Mouse (Mus musculus) kidney, postnatal 0 days (tissue): Measurements from ENCODE around the gene Dclre1a. TPM values are rescaled to one million over a fixed set of nuclear protein-coding genes. Genes with fewer than 3 reads are reported as not detected.

Experiments
- ATAC-seq: fragments of 200-750 bp; cut with Nextera tagmentation; replicated peaks from 2 replicates; pipeline ENCODE4 v1.8.0; 2017; ENCODE audit warnings: low read depth, moderate number of reproducible peaks, moderate TSS enrichment, moderate library complexity; ENCODE audit not compliant: low FRiP score
- DNase-seq: peaks from one replicate; pipeline ENCODE4 v3.0.0-alpha.2; 2016; ENCODE audit warnings: low spot score
- H3K27ac ChIP-seq: fragments of 300-500 bp; sonication (generic); 2 replicates; pipeline ENCODE4 v1.5.1; 2014; ENCODE audit warnings: mild to moderate bottlenecking
- H3K27me3 ChIP-seq: fragments of 300-500 bp; sonication (generic); 2 replicates; pipeline ENCODE4 v1.6.1; 2014; ENCODE audit warnings: low read length, mixed read lengths; ENCODE audit not compliant: insufficient read depth
- H3K36me3 ChIP-seq: fragments of 300-500 bp; sonication (generic); 2 replicates; pipeline ENCODE4 v1.6.1; 2014; ENCODE audit warnings: low read length, mixed read lengths; ENCODE audit not compliant: insufficient read depth
- H3K4me1 ChIP-seq: fragments of 300-500 bp; sonication (generic); replicated peaks from 2 replicates; pipeline ENCODE4 v1.6.1; 2014; ENCODE audit warnings: antibody characterized with exemption, low read length, mixed read lengths; ENCODE audit not compliant: insufficient read depth
- H3K4me2 ChIP-seq: fragments of 300-500 bp; sonication (generic); 2 replicates; pipeline ENCODE4 v1.6.1; 2014; ENCODE audit warnings: mild to moderate bottlenecking, low read length, moderate library complexity, mixed read lengths
- H3K4me3 ChIP-seq: fragments of 300-500 bp; sonication (generic); replicated peaks from 2 replicates; pipeline ENCODE4 v1.5.1; 2014; ENCODE audit warnings: low read depth, low read length
- H3K9ac ChIP-seq: fragments of 300-500 bp; sonication (generic); 2 replicates; pipeline ENCODE4 v1.6.1; 2014; ENCODE audit warnings: low read depth, low read length
- H3K9me3 ChIP-seq: fragments of 300-500 bp; sonication (generic); replicated peaks from 2 replicates; pipeline ENCODE4 v1.6.1; 2016; ENCODE audit warnings: low read length, inconsistent platforms, mixed read lengths
- CTCF ChIP-seq: IDR thresholded peaks from 2 replicates; pipeline ENCODE4 v1.5.1; 2016; ENCODE audit warnings: antibody characterized with exemption, low read depth, mild to moderate bottlenecking, moderate library complexity
- WGBS: fragments of 180-500 bp; shearing (Covaris S2); extraction: QIAGEN DNeasy Blood & Tissue Kit; methylation state at CpG from one replicate; pipeline ENCODE4 v1.1.7; 2014; 5-methylcytosine and 5-hydroxymethylcytosine counted together
- polyA plus RNA-seq: library from polyadenylated mRNA; unstranded; fragments of >200 nt; fragmentation: Nextera tagmentation; extraction: Ambion mirVana; gene quantifications from 2 replicates; pipeline ENCODE4 v1.2.1, GENCODE M21; 2015

Dclre1a gene
- polyA plus RNA-seq, 1 experiment from 2014 or later: 17.1 TPM

DNA sequence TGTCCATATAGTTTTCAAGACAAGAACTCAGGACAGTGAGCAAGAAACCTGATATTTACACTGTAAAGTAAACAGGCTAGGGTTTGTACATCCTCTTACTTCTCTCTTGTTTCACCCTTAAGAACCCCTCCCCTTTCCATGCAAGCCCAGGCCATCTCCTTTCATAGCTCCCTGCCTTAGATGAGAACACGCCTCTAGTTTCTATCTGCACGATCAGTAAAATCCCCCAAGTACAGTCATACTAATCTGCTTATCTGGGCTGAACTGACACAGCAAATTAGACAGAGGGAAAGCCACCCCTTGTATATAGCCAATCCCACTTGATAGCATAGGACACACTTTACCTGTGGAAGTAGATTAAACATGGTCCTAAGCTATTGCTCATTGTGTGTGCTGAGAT, 23.2 kb upstream of the Dclre1a start:
- TF ChIP-seq CTCF: no peak
- Histone ChIP-seq H3K4me2 (no peak overlapping the region), H3K4me1 (no peaks in the 10 kb centered on the region), H3K9ac (no peak overlapping the region), H3K9me3 (no peaks in the 10 kb centered on the region), H3K36me3 (peaks cover 4% of the 10 kb centered on the region), H3K27ac (no peak overlapping the region), H3K4me3 (no peak overlapping the region), H3K27me3 (no peaks in the 10 kb centered on the region)
- DNase-seq (no peak), ATAC-seq (no peak)
- 84% methylated on average over 2 of the region's 2 CpGs for WGBS

DNA sequence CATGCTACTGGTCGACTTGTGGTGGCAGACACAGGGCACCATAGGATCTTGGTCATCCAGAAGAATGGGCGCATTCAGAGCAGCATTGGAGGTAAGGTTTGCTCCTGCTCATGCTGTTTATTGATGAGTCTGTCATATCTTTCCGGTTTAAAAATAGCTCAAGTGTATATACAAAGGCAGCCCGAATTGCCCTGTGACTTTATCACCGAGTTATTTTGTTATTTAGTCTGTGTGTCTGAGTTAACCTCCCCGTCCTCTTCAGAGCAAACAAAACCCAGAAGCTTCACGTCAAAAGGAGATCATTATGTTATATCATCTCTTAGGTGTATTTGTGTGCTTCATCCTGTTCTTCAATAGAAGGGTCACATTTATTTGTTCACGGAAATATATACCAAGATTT, 22.8 kb upstream of the Dclre1a start:
- no peak overlapping the region for H3K9ac ChIP-seq
- H3K9me3 ChIP-seq: no peaks in the 10 kb centered on the region
- 82% methylated on average over 8 of the region's 8 CpGs for WGBS
- H3K4me1 ChIP-seq: no peaks in the 10 kb centered on the region
- H3K4me3 ChIP-seq: no peak overlapping the region
- no peak for ATAC-seq
- DNase-seq: no peak
- no peak overlapping the region for H3K27ac ChIP-seq
- H3K36me3 ChIP-seq: peaks cover 4% of the 10 kb centered on the region
- no peak overlapping the region for H3K4me2 ChIP-seq
- H3K27me3 ChIP-seq: no peaks in the 10 kb centered on the region
- TF ChIP-seq CTCF: no peak

DNA sequence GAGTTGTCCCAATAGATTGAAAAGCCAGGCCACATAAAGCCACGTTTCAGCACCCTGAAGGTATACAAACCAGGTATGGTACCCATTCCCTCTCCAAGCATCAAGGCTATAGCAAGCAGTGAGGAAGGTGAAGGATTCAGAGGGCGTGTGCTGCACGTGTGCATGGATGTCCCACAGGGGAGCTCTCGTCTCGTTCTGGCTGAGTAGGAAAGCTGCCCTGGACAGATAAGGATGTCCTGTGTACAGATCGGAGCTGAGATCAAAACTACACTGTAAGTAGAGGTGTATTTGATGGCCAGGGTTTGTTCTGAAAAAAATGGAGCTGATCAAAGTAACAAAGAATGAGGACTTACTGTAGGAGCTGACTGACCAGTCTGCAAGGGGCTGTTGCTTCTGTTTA, 18.9 kb upstream of the Dclre1a start:
- TF ChIP-seq CTCF: no peak
- H3K9ac ChIP-seq: no peak overlapping the region
- no peak overlapping the region for H3K27ac ChIP-seq
- H3K9me3 ChIP-seq: no peaks in the 10 kb centered on the region
- no peaks in the 10 kb centered on the region for H3K4me1 ChIP-seq
- no peak overlapping the region for H3K4me2 ChIP-seq
- H3K4me3 ChIP-seq: no peak overlapping the region
- no peak for ATAC-seq
- peaks cover 4% of the 10 kb centered on the region for H3K36me3 ChIP-seq
- 90% methylated on average over 6 of the region's 6 CpGs for WGBS
- H3K27me3 ChIP-seq: no peaks in the 10 kb centered on the region
- no peak for DNase-seq

- Histone ChIP-seq H3K4me2 (no peak overlapping the region), H3K36me3 (peaks cover under 1% of the 10 kb centered on the region; the same call in 1 of the 2 replicates), H3K27me3 (no peaks in the 10 kb centered on the region), H3K4me1 (no peaks in the 10 kb centered on the region), H3K9me3 (no peaks in the 10 kb centered on the region), H3K9ac (no peak overlapping the region), H3K4me3 (no peak overlapping the region), H3K27ac (no peak overlapping the region)
- WGBS: 83% methylated on average over 4 of the region's 4 CpGs
- ATAC-seq (no peak), DNase-seq (peak; percentile 77)
- TF ChIP-seq CTCF: peak; percentile 83
These were observed 18.0 kb upstream of the Dclre1a start for GRCm38 (mm10) chr19:56566041-56566440.

DNA sequence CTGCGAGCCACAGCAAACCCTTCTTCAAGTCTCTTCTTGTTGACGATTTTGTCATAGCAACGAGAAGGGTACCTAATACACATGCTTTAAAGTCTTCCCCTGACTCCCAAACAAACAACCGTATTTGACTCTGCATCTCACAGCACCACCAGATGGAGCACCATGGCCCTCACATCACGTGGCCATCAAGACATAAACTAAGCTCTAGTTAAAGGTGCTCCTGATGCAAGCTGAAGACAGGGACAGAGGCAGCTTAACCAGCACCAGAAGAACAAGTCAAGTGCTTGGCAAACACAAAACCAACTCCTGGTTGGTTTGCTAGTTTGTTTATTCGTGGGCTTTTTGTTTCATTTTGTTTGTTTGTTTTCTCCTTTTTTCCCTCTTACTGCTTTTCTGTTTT, 17.3 kb upstream of the Dclre1a start:
- Histone ChIP-seq H3K4me3 (no peak overlapping the region), H3K4me1 (no peaks in the 10 kb centered on the region), H3K9me3 (no peaks in the 10 kb centered on the region), H3K9ac (no peak overlapping the region), H3K36me3 (no peaks in the 10 kb centered on the region), H3K27ac (no peak overlapping the region), H3K4me2 (no peak overlapping the region), H3K27me3 (no peaks in the 10 kb centered on the region)
- 63% methylated on average over 6 of the region's 6 CpGs for WGBS
- no peak for ATAC-seq
- peak; percentile 40 for DNase-seq
- TF ChIP-seq CTCF: peak; percentile 67

GRCm38 (mm10) chr19:56563469-56563868, 15.4 kb upstream of the Dclre1a start:
- H3K4me3 ChIP-seq: no peak overlapping the region
- no peak for TF ChIP-seq CTCF
- no peak for DNase-seq
- no peak overlapping the region for H3K9ac ChIP-seq
- no peaks in the 10 kb centered on the region for H3K4me1 ChIP-seq
- no peak for ATAC-seq
- WGBS: 85% methylated on average over 3 of the region's 3 CpGs
- no peak overlapping the region for H3K27ac ChIP-seq
- H3K36me3 ChIP-seq: no peaks in the 10 kb centered on the region
- no peaks in the 10 kb centered on the region for H3K9me3 ChIP-seq
- no peak overlapping the region for H3K4me2 ChIP-seq
- H3K27me3 ChIP-seq: no peaks in the 10 kb centered on the region

DNA sequence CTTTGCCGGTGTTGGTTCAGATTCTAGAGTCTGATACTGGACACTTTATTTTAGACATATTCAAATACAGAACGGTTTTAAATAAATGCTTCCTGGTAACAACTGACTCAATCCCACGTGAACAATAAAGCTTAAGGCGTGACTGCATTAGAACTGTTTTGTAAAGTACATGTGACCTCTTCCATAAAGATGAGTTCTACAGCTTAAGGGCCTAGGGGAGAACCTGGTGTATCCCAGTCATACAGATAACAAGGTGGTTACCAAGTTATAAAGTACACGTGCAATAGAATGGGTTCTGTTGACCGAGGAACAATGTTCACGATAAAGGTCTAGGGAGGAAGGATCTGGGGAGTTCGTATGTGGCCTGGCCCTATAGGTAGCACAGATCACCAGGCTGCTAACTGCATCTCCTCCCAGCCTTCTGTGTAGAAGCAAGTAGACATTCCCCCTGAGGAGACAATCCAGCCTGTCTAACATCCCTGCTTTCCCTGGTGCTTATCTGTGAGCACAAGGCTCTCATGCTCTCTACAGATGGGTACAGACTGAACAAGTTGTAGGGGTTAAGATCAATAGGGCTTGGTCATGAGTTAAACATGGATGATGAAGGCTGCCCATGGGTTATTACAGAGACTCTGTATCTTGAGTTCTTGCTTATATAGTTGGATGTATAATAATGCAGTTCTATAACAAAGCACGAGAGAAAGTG, 14.6 kb upstream of the Dclre1a start:
- 90% methylated on average over 9 of the region's 9 CpGs for WGBS

More for the DNA sequence above, 14.6 kb upstream of the Dclre1a start:
- no peaks in the 10 kb centered on the region for H3K36me3 ChIP-seq
- H3K27ac ChIP-seq: no peak overlapping the region
- DNase-seq (no peak), ATAC-seq (no peak)
- H3K27me3 ChIP-seq: no peaks in the 10 kb centered on the region
- TF ChIP-seq CTCF: no peak
- no peaks in the 10 kb centered on the region for H3K9me3 ChIP-seq
- H3K9ac ChIP-seq: no peak overlapping the region
- no peak overlapping the region for H3K4me3 ChIP-seq
- H3K4me2 ChIP-seq: no peak overlapping the region
- no peaks in the 10 kb centered on the region for H3K4me1 ChIP-seq
